Mouse (Mus musculus): Measurements from ENCODE around the gene Depdc1b. TPM values are rescaled to one million over a fixed set of nuclear protein-coding genes. Genes with fewer than 3 reads are reported as not detected.

Depdc1b gene
- total and polyA plus RNA-seq, 3 experiments = 21.2 to 25.3 TPM; not detected in 1

GRCm38 (mm10) chr13:108319028-108319427 is 2.9 kb downstream of the Depdc1b start:
- Histone ChIP-seq H3K27ac (ENCODE audit: control insufficient read depth, low read depth, low read length) (no peak overlapping the region), H3K27me3 (ENCODE audit: control insufficient read depth in 1 of 2, insufficient read depth in 2 of 2, low read length in 2 of 2) (no peaks in the 10 kb centered on the region), H3K36me3 (ENCODE audit: control insufficient read depth in 1 of 2, insufficient read depth in 2 of 2, low read length in 2 of 2) (peaks cover 0 to 16% of the 10 kb centered on the region in 2 experiments; a peak in 3 of 4 replicates), H3K4me1 (ENCODE audit: control insufficient read depth in 1 of 2, insufficient read depth in 2 of 2, low read length in 2 of 2) (peaks cover 7 to 24% of the 10 kb centered on the region in 2 experiments), H3K9ac (ENCODE audit: control insufficient read depth, low read depth, low read length, poor library complexity, severe bottlenecking) (no peak overlapping the region), H3K9me3 (replicated peaks; ENCODE audit: insufficient read depth, low read length) (no peaks in the 10 kb centered on the region), H3K4me3 (ENCODE audit: control insufficient read depth in 1 of 2, insufficient read depth in 1 of 2, low read depth in 2 of 2, low read length in 2 of 2) (no peak overlapping the region), H3K79me2 (ENCODE audit: control insufficient read depth, insufficient read depth, low read length, poor library complexity) (peaks cover 28% of the 10 kb centered on the region)
- TF ChIP-seq USF2 (IDR thresholded peaks at IDR 0.05; ENCODE audit: borderline replicate concordance in 1 of 2, insufficient read depth in 1 of 2, low read depth in 1 of 2, low read length in 2 of 2) (no peak), BHLHE40 (IDR thresholded peaks at IDR 0.05; ENCODE audit: borderline replicate concordance, low read depth, low read length) (no peak), MXI1 (IDR thresholded peaks at IDR 0.05; ENCODE audit: low read depth, low read length) (no peak), HCFC1 (IDR thresholded peaks at IDR 0.05; ENCODE audit: low read depth, low read length) (no peak), USF1 (IDR thresholded peaks at IDR 0.05; ENCODE audit: low read depth, low read length) (no peak), EP300 (IDR thresholded peaks at IDR 0.05; ENCODE audit: low read depth in 1 of 2, low read length in 2 of 2) (no peak), UBTF (IDR thresholded peaks at IDR 0.05; ENCODE audit: borderline replicate concordance, insufficient read depth, low read depth, low read length) (no peak), RAD21 (IDR thresholded peaks at IDR 0.05; ENCODE audit: low read depth, low read length) (no peak), JUND (IDR thresholded peaks at IDR 0.05; ENCODE audit: low read depth, low read length) (no peak)
- no peak for DNase-seq (ENCODE audit: low read depth, low spot score)

GRCm38 (mm10) chr13:108320216-108320615 is 4.1 kb downstream of the Depdc1b start:
- Histone ChIP-seq H3K27ac (ENCODE audit: control insufficient read depth, low read depth, low read length) (no peak overlapping the region), H3K4me3 (ENCODE audit: control insufficient read depth in 1 of 2, insufficient read depth in 1 of 2, low read depth in 2 of 2, low read length in 2 of 2) (no peak overlapping the region), H3K79me2 (ENCODE audit: control insufficient read depth, insufficient read depth, low read length, poor library complexity) (peaks cover 28% of the 10 kb centered on the region), H3K4me1 (ENCODE audit: control insufficient read depth in 1 of 2, insufficient read depth in 2 of 2, low read length in 2 of 2) (peaks cover 5 to 17% of the 10 kb centered on the region in 2 experiments), H3K36me3 (ENCODE audit: control insufficient read depth in 1 of 2, insufficient read depth in 2 of 2, low read length in 2 of 2) (peaks cover 1 to 10% of the 10 kb centered on the region in 2 experiments; a peak in 3 of 4 replicates), H3K9ac (ENCODE audit: control insufficient read depth, low read depth, low read length, poor library complexity, severe bottlenecking) (no peak overlapping the region), H3K27me3 (ENCODE audit: control insufficient read depth in 1 of 2, insufficient read depth in 2 of 2, low read length in 2 of 2) (no peaks in the 10 kb centered on the region), H3K9me3 (replicated peaks; ENCODE audit: insufficient read depth, low read length) (no peaks in the 10 kb centered on the region)
- no peak for TF ChIP-seq MAFK (IDR thresholded peaks at IDR 0.05; ENCODE audit: borderline replicate concordance, low read depth, low read length)
- no peak for TF ChIP-seq ZC3H11A (IDR thresholded peaks at IDR 0.05; ENCODE audit: low read depth, low read length)
- TF ChIP-seq TAL1 (IDR thresholded peaks at IDR 0.05; ENCODE audit: low read length) = no peak
- TF ChIP-seq ZKSCAN1 (IDR thresholded peaks at IDR 0.05; ENCODE audit: low read depth, low read length) = no peak
- no peak for TF ChIP-seq CHD2 (IDR thresholded peaks at IDR 0.05; ENCODE audit: low read length)
- TF ChIP-seq EP300 (IDR thresholded peaks at IDR 0.05; ENCODE audit: low read depth in 1 of 2, low read length in 2 of 2) = no peak
- no peak for TF ChIP-seq ETS1 (IDR thresholded peaks at IDR 0.05; ENCODE audit: low read depth, low read length)
- no peak for TF ChIP-seq USF1 (IDR thresholded peaks at IDR 0.05; ENCODE audit: low read depth, low read length)
- no peak for TF ChIP-seq RCOR1 (IDR thresholded peaks at IDR 0.05; ENCODE audit: low read depth, low read length)
- no peak for TF ChIP-seq E2F4 (IDR thresholded peaks at IDR 0.05; ENCODE audit: borderline replicate concordance, low read depth, low read length)
- no peak for TF ChIP-seq MEF2A (IDR thresholded peaks at IDR 0.05; ENCODE audit: extremely low read depth, insufficient replicate concordance, low read depth, low read length, poor library complexity, severe bottlenecking)
- no peak for TF ChIP-seq ZMIZ1 (IDR thresholded peaks at IDR 0.05; ENCODE audit: low read depth, low read length)
- no peak for TF ChIP-seq POLR2A (IDR thresholded peaks at IDR 0.05; ENCODE audit: control insufficient read depth in 1 of 2, insufficient read depth in 1 of 2, low read depth in 1 of 2, low read length in 2 of 2, poor library complexity in 1 of 2)
- TF ChIP-seq ZNF384 (IDR thresholded peaks at IDR 0.05; ENCODE audit: low read depth, low read length) = no peak
- TF ChIP-seq MXI1 (IDR thresholded peaks at IDR 0.05; ENCODE audit: low read depth, low read length) = no peak
- TF ChIP-seq JUND (IDR thresholded peaks at IDR 0.05; ENCODE audit: low read depth, low read length) = no peak
- no peak for TF ChIP-seq ELF1 (IDR thresholded peaks at IDR 0.05; ENCODE audit: low read depth, low read length)
- TF ChIP-seq CTCF (IDR thresholded peaks at IDR 0.05 in 2 of 3, conservative IDR thresholded peaks at IDR 0.05 in 1 of 3; ENCODE audit: control insufficient read depth in 1 of 3, insufficient read depth in 1 of 3, low read depth in 2 of 3, low read length in 3 of 3, poor library complexity in 1 of 3, severe bottlenecking in 1 of 3) = no peak
- no peak for TF ChIP-seq MYC (IDR thresholded peaks at IDR 0.05; ENCODE audit: low read depth, low read length)
- peak; percentile 25 for DNase-seq (ENCODE audit: low read depth, low spot score)

All from MEL (cell line).